Mouse (Mus musculus) liver, embryonic 14 days (tissue): ENCODE measurements around the gene Sprtn. TPM values are rescaled to one million over a fixed set of nuclear protein-coding genes. Genes with fewer than 3 reads are reported as not detected.

Experiments used
- polyA plus RNA-seq: library from polyadenylated mRNA; depleted of rRNA; stranded (reverse); fragments of >200 nt; gene quantifications from 2 replicates; pipeline ENCODE4 v1.2.3, GENCODE M21; 2012; rRNA removed

The Sprtn gene
- polyA plus RNA-seq = 7.0 and 7.7 TPM in 2 replicates

DNA sequence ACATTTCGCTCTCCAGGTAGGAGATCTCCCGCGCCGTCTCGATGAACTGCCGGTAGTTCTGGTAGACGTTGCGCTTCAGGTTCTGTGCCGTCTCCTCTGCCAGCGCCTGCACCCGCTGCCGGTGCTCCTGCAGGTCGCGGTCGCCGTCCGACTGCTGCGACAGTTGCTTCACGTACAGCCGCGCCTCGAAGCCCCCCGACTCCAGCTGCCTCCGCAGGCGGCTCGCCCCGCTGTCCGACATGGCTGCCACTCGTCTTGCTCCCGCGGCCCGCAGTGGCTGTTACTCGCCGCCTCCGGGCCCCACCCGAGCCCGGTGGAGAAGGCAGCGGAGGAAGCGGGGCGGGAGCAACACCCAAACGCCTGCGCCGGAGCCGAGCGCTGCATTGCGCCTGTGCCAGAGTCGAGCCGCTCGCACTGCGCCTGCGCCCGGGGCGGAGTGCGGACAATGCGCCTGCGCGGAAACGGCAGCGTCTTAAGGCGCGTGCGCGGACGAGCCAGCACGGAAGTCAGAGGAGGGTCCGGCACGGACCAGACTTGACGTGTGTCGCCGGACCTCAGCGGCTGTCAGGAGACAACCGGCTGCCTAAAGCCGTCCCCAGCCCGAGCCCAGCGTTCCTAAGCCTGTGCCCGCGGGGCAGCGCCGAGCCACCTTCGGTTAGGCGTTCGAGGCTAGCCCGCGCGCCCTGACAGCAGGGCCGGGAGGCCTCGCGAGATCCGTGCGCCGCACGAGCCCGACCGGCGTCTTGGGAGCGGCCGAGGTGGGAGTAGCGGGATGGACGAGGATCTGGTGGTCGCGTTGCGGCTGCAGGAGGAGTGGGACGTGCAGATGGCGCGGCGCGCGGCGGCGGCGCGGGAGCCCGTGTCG is at the start of gene Sprtn, which contains the start of gene Exoc8:
TSS of gene Sprtn (plus strand) at position 501 of the 865 bp plus-strand sequence.
TSS of gene Exoc8 (minus strand) at position 320 of the 865 bp plus-strand sequence.

DNA sequence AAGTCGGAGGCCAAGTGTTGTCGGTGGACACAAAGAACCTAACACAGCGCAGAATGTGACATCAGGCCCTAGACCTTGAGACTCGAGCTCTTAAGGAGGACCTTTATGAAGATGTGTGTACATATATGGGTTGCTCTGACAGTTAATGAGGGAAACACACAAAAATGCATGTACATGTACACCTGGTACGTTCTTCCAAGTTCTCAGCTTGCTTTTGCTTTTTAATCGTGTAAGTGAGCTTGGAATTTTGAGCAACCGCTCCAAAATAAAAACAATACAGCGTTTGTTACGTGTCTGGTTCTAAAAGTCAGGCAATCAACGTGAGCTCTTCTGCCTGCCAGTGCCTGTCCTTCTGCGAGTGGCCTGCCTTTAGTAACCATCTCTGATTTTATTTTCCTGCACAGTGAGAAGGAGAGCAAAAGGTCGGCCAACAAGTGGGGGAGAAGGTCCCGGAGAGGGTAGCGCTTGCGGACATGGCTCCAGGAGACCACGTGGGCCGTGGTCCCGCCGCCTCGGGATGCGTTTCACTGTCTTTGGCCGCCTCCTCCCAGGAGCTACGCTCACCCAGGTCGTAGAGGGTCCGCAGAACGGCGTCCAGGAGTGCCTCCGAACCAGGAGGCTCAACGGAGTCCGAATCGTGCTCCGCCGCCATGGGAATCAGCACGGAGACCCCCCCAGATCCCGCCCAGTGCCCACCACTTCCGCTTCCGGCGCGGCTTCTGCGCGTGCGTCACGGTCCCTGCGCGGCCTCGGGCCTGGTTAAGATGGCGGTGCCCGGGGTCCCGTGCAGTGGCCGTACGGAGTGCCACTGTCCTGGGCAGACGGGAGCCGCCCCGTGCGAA is 35.1 kb upstream of the Sprtn start, which contains the start of the genes Gnpat and 2810004N23Rik:
TSS of gene Gnpat (plus strand) at position 713 of the 842 bp plus-strand sequence.
TSS of gene 2810004N23Rik (minus strand) at position 800 of the 842 bp plus-strand sequence.

DNA sequence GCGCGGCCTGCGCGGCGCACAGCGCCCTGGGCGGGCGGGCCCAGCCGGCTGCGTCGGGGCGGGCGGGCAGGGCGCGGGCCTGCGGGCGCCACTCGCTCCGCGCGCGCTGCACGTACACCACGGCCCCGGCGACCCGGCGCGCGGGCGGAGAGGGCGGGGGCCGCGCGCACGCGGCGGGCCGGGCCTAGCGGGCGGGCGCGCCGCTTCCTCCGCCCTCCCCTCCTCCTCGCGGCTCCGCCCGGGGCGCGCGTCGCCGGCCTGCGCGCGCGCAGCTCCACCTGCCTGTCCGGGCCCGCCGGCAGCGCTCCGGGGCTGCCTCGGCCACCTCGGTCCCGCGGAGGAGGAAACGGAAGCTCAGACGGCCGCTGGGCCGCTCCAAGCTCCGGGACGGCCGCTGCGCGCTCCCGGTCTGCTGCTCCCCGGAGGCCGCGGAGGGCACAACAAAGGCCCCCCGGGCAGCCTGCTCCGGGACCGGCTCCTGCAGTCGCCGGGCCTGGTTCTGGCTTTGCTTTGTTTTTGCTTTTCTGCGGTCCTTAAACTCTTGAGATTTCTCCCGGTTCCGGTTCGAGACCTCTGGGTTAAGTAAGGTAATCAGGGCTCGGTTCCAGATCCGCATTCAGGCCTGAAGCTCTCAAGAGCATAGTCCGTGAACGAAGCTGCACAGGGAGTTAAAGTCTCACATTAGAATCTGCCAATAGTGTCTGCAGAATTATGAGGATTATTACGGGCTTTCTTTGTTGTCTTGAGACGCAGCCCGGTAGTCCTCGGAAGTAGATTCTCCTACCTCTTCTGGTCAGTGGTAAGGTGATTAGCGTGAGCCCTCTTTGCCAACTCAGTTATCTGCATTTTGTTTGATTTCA is 51.8 kb downstream of the Sprtn start, which contains the start of gene Egln1:
TSS of gene Egln1 (minus strand) at position 116 of the 860 bp plus-strand sequence.

Other genes with a start within 250 kb of the Sprtn start
- gene 2310022B05Rik, start 234.5 kb upstream of the Sprtn start, polyA plus RNA-seq = 7.4 and 8.9 TPM in 2 replicates
- gene Ttc13, start 175.9 kb upstream of the Sprtn start, polyA plus RNA-seq = 9.2 and 11.2 TPM in 2 replicates
- 5.1 and 6.4 TPM in 2 replicates for gene Arv1, start 175.7 kb upstream of the Sprtn start, polyA plus RNA-seq
- gene Fam89a, start 146.1 kb upstream of the Sprtn start, polyA plus RNA-seq = 1.5 and 1.9 TPM in 2 replicates
- 0.03 TPM in 2 replicates for gene Trim67, start 104.8 kb upstream of the Sprtn start, polyA plus RNA-seq
- gene Gnpat, start 34.9 kb upstream of the Sprtn start, polyA plus RNA-seq = 30.2 and 38.3 TPM in 2 replicates
- gene 2810004N23Rik, start 34.8 kb upstream of the Sprtn start, polyA plus RNA-seq = 14.1 and 16.1 TPM in 2 replicates
- 3.3 and 4.1 TPM in 2 replicates for gene Exoc8, start 181 bp upstream of the Sprtn start, polyA plus RNA-seq
- gene Egln1, start 51.4 kb downstream of the Sprtn start, polyA plus RNA-seq = 4.9 and 5.4 TPM in 2 replicates
- gene Tsnax, start 115.1 kb downstream of the Sprtn start, polyA plus RNA-seq = 30.5 and 33.0 TPM in 2 replicates
- 0.15 and 0.16 TPM in 2 replicates for gene Disc1, start 156.3 kb downstream of the Sprtn start, polyA plus RNA-seq